Mouse (Mus musculus): Measurements from ENCODE around the gene Hmgb4. TPM values are rescaled to one million over a fixed set of nuclear protein-coding genes. Genes with fewer than 3 reads are reported as not detected.
A peak's percentile ranks its signal among the peaks of the same experiment; 100 is the strongest.

The Hmgb4 gene
- polyA plus RNA-seq, 1 experiment from 2014 or later, result not detected

- Histone ChIP-seq H3K9ac (ENCODE audit: low read depth, low read length) (no peak overlapping the region), H3K27ac (ENCODE audit: low read depth, low read length) (no peak overlapping the region), H3K4me3 (ENCODE audit: low read depth, low read length) (no peak overlapping the region), H3K4me1 (replicated peaks; ENCODE audit: control insufficient read depth, insufficient read depth, low read length) (no peaks in the 10 kb centered on the region), H3K36me3 (ENCODE audit: control insufficient read depth, insufficient read depth, low read length) (no peaks in the 10 kb centered on the region), H3K27me3 (ENCODE audit: control insufficient read depth, insufficient read depth, low read length) (no peaks in the 10 kb centered on the region), H3K9me3 (ENCODE audit: control insufficient read depth, low read length) (no peaks in the 10 kb centered on the region), H3K4me2 (replicated peaks; ENCODE audit: low read depth, low read length) (no peak overlapping the region)
- ATAC-seq (ENCODE audit: low FRiP score) (no peak), DNase-seq (ENCODE audit: low spot score) (no peak)
- WGBS, result 84% methylated on average over 19 of the region's 19 CpGs
These were observed 10.2 kb upstream of the Hmgb4 start for GRCm38 (mm10) chr4:128270931-128271330.

GRCm38 (mm10) chr4:128270177-128270576 is 9.4 kb upstream of the Hmgb4 start:
- H3K4me3 ChIP-seq (ENCODE audit: low read depth, low read length), result no peak overlapping the region
- H3K27me3 ChIP-seq (ENCODE audit: control insufficient read depth, insufficient read depth, low read length), result no peaks in the 10 kb centered on the region
- no peak overlapping the region for H3K27ac ChIP-seq (ENCODE audit: low read depth, low read length)
- H3K4me1 ChIP-seq (replicated peaks; ENCODE audit: control insufficient read depth, insufficient read depth, low read length), result no peaks in the 10 kb centered on the region
- DNase-seq (ENCODE audit: low spot score) (no peak), ATAC-seq (ENCODE audit: low FRiP score) (no peak)
- 83% methylated on average over 10 of the region's 10 CpGs for WGBS
- H3K9me3 ChIP-seq (ENCODE audit: control insufficient read depth, low read length), result no peaks in the 10 kb centered on the region
- H3K36me3 ChIP-seq (ENCODE audit: control insufficient read depth, insufficient read depth, low read length), result no peaks in the 10 kb centered on the region
- H3K4me2 ChIP-seq (replicated peaks; ENCODE audit: low read depth, low read length), result no peak overlapping the region
- H3K9ac ChIP-seq (ENCODE audit: low read depth, low read length), result no peak overlapping the region

GRCm38 (mm10) chr4:128269261-128269875 is 8.6 kb upstream of the Hmgb4 start:
- Histone ChIP-seq H3K4me2 (replicated peaks; ENCODE audit: low read depth, low read length) (no peak overlapping the region), H3K27ac (ENCODE audit: low read depth, low read length) (no peak overlapping the region), H3K36me3 (ENCODE audit: control insufficient read depth, insufficient read depth, low read length) (no peaks in the 10 kb centered on the region), H3K4me3 (ENCODE audit: low read depth, low read length) (no peak overlapping the region), H3K9ac (ENCODE audit: low read depth, low read length) (no peak overlapping the region), H3K27me3 (ENCODE audit: control insufficient read depth, insufficient read depth, low read length) (no peaks in the 10 kb centered on the region), H3K4me1 (replicated peaks; ENCODE audit: control insufficient read depth, insufficient read depth, low read length) (no peaks in the 10 kb centered on the region), H3K9me3 (ENCODE audit: control insufficient read depth, low read length) (no peaks in the 10 kb centered on the region)
- 78% methylated on average over 9 of the region's 9 CpGs for WGBS
- no peak for ATAC-seq (ENCODE audit: low FRiP score)
- no peak for DNase-seq (ENCODE audit: low spot score)

GRCm38 (mm10) chr4:128265341-128265740 is 4.6 kb upstream of the Hmgb4 start:
- no peak for DNase-seq (ENCODE audit: low spot score)
- Histone ChIP-seq H3K36me3 (ENCODE audit: control insufficient read depth, insufficient read depth, low read length) (no peaks in the 10 kb centered on the region), H3K4me3 (ENCODE audit: low read depth, low read length) (no peak overlapping the region), H3K9ac (ENCODE audit: low read depth, low read length) (no peak overlapping the region), H3K27me3 (ENCODE audit: control insufficient read depth, insufficient read depth, low read length) (no peaks in the 10 kb centered on the region), H3K4me1 (replicated peaks; ENCODE audit: control insufficient read depth, insufficient read depth, low read length) (no peaks in the 10 kb centered on the region), H3K27ac (ENCODE audit: low read depth, low read length) (no peak overlapping the region), H3K9me3 (ENCODE audit: control insufficient read depth, low read length) (no peaks in the 10 kb centered on the region), H3K4me2 (replicated peaks; ENCODE audit: low read depth, low read length) (no peak overlapping the region)
- WGBS, result 87% methylated on average over 3 of the region's 3 CpGs
- ATAC-seq (ENCODE audit: low FRiP score), result no peak

- Histone ChIP-seq H3K4me1 (replicated peaks; ENCODE audit: control insufficient read depth, insufficient read depth, low read length) (no peaks in the 10 kb centered on the region), H3K27me3 (ENCODE audit: control insufficient read depth, insufficient read depth, low read length) (no peaks in the 10 kb centered on the region), H3K36me3 (ENCODE audit: control insufficient read depth, insufficient read depth, low read length) (no peaks in the 10 kb centered on the region), H3K4me3 (ENCODE audit: low read depth, low read length) (no peak overlapping the region), H3K9me3 (ENCODE audit: control insufficient read depth, low read length) (no peaks in the 10 kb centered on the region), H3K4me2 (replicated peaks; ENCODE audit: low read depth, low read length) (no peak overlapping the region), H3K9ac (ENCODE audit: low read depth, low read length) (no peak overlapping the region), H3K27ac (ENCODE audit: low read depth, low read length) (no peak overlapping the region)
- 97% methylated on average over 5 of the region's 5 CpGs for WGBS
- ATAC-seq (ENCODE audit: low FRiP score) (no peak), DNase-seq (ENCODE audit: low spot score) (no peak)
These were observed 3.7 kb upstream of the Hmgb4 start for GRCm38 (mm10) chr4:128264491-128264890.

GRCm38 (mm10) chr4:128259211-128259610 is 1.5 kb downstream of the Hmgb4 start:
- no peaks in the 10 kb centered on the region for H3K27me3 ChIP-seq (ENCODE audit: control insufficient read depth, insufficient read depth, low read length)
- no peak overlapping the region for H3K4me3 ChIP-seq (ENCODE audit: low read depth, low read length)
- H3K9me3 ChIP-seq (ENCODE audit: control insufficient read depth, low read length), result no peaks in the 10 kb centered on the region
- WGBS, result 81% methylated on average over 5 of the region's 5 CpGs
- H3K9ac ChIP-seq (ENCODE audit: low read depth, low read length), result no peak overlapping the region
- no peaks in the 10 kb centered on the region for H3K4me1 ChIP-seq (replicated peaks; ENCODE audit: control insufficient read depth, insufficient read depth, low read length)
- H3K4me2 ChIP-seq (replicated peaks; ENCODE audit: low read depth, low read length), result no peak overlapping the region
- no peak overlapping the region for H3K27ac ChIP-seq (ENCODE audit: low read depth, low read length)
- DNase-seq (ENCODE audit: low spot score) (no peak), ATAC-seq (ENCODE audit: low FRiP score) (no peak)
- H3K36me3 ChIP-seq (ENCODE audit: control insufficient read depth, insufficient read depth, low read length), result no peaks in the 10 kb centered on the region

GRCm38 (mm10) chr4:128248676-128249075 is 12.1 kb downstream of the Hmgb4 start:
- H3K36me3 ChIP-seq (ENCODE audit: control insufficient read depth, insufficient read depth, low read length), result no peaks in the 10 kb centered on the region
- 0 out of 2 replicates have a peak, but pooled peaks cover 3% of the 10 kb centered on the region for H3K4me1 ChIP-seq (replicated peaks; ENCODE audit: control insufficient read depth, insufficient read depth, low read length)
- 16% methylated on average over 5 of the region's 5 CpGs for WGBS
- no peak overlapping the region for H3K4me3 ChIP-seq (ENCODE audit: low read depth, low read length)
- no peak overlapping the region for H3K27ac ChIP-seq (ENCODE audit: low read depth, low read length)
- H3K9ac ChIP-seq (ENCODE audit: low read depth, low read length), result no peak overlapping the region
- H3K9me3 ChIP-seq (ENCODE audit: control insufficient read depth, low read length), result no peaks in the 10 kb centered on the region
- H3K27me3 ChIP-seq (ENCODE audit: control insufficient read depth, insufficient read depth, low read length), result no peaks in the 10 kb centered on the region
- DNase-seq (ENCODE audit: low spot score) (peak; percentile 65), ATAC-seq (ENCODE audit: low FRiP score) (no peak)
- no peak overlapping the region for H3K4me2 ChIP-seq (replicated peaks; ENCODE audit: low read depth, low read length)

GRCm38 (mm10) chr4:128245201-128245600 is 15.6 kb downstream of the Hmgb4 start:
- H3K27ac ChIP-seq (ENCODE audit: low read depth, low read length), result no peak overlapping the region
- WGBS, result 42% methylated on average over 2 of the region's 2 CpGs
- H3K4me1 ChIP-seq (replicated peaks; ENCODE audit: control insufficient read depth, insufficient read depth, low read length), result peaks cover 5% of the 10 kb centered on the region; the same call in 1 of the 2 replicates
- H3K4me2 ChIP-seq (replicated peaks; ENCODE audit: low read depth, low read length), result no peak overlapping the region
- ATAC-seq (ENCODE audit: low FRiP score) (no peak), DNase-seq (ENCODE audit: low spot score) (no peak)
- no peaks in the 10 kb centered on the region for H3K9me3 ChIP-seq (ENCODE audit: control insufficient read depth, low read length)
- H3K9ac ChIP-seq (ENCODE audit: low read depth, low read length), result no peak overlapping the region
- H3K4me3 ChIP-seq (ENCODE audit: low read depth, low read length), result no peak overlapping the region
- no peaks in the 10 kb centered on the region for H3K27me3 ChIP-seq (ENCODE audit: control insufficient read depth, insufficient read depth, low read length)
- no peaks in the 10 kb centered on the region for H3K36me3 ChIP-seq (ENCODE audit: control insufficient read depth, insufficient read depth, low read length)

- Histone ChIP-seq H3K9ac (ENCODE audit: low read depth, low read length) (no peak overlapping the region), H3K9me3 (ENCODE audit: control insufficient read depth, low read length) (no peaks in the 10 kb centered on the region), H3K27ac (ENCODE audit: low read depth, low read length) (peak overlapping the region; percentile 48; the same call in 1 of the 2 replicates), H3K4me3 (ENCODE audit: low read depth, low read length) (no peak overlapping the region), H3K4me1 (replicated peaks; ENCODE audit: control insufficient read depth, insufficient read depth, low read length) (peaks cover 2% of the 10 kb centered on the region; the same call in 1 of the 2 replicates), H3K36me3 (ENCODE audit: control insufficient read depth, insufficient read depth, low read length) (no peaks in the 10 kb centered on the region), H3K4me2 (replicated peaks; ENCODE audit: low read depth, low read length) (no peak overlapping the region), H3K27me3 (ENCODE audit: control insufficient read depth, insufficient read depth, low read length) (no peaks in the 10 kb centered on the region)
- ATAC-seq (ENCODE audit: low FRiP score) (no peak), DNase-seq (ENCODE audit: low spot score) (no peak)
- WGBS, result 51% methylated on average over 2 of the region's 2 CpGs
These were observed 18.9 kb downstream of the Hmgb4 start for GRCm38 (mm10) chr4:128241854-128242356.

Data from hindbrain, embryonic 11.5 days (tissue).